Mouse (Mus musculus) left cerebral cortex, adult 11 months (tissue): ENCODE measurements around the gene Dag1.
A peak's percentile ranks its signal among the peaks of the same experiment; 100 is the strongest.
"Not testable (repeated sequence)": the region's sequence is repeated elsewhere in the genome, so short reads cannot be mapped to it uniquely, and the experiment has no call there.

Source experiments
- DNase-seq: peaks from one replicate; pipeline ENCODE4 v3.0.0; 2022; ENCODE audit warnings: low spot score

Gene Dag1

GRCm38 (mm10) chr9:108223633-108224032, 40.1 kb downstream of the Dag1 start:
- DNase-seq = no peak

- no peak for DNase-seq
These were observed 42.2 kb downstream of the Dag1 start for GRCm38 (mm10) chr9:108221566-108221965.

DNA sequence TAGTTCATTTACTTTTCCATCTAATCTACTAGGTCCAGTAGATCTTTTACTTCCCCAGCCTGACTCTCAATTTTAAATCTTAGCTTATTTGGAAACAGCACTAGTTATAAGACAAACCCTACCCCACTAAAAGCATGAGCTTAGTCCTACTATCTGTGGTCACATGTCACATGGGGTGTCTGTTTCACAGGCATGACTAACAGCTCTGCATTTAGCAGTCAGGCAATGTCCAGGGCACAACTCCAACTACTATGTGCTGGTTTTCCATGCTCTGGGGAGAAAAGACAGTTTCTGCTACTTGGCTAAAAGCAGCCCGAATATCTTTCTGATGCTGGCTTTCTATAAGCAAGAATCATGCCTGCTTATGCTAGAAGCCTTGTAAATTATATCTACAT, 43.4 kb downstream of the Dag1 start:
- DNase-seq = no peak

- no peak for DNase-seq
These were observed 43.9 kb downstream of the Dag1 start for GRCm38 (mm10) chr9:108219766-108220379.

- no peak for DNase-seq
These were observed 45.7 kb downstream of the Dag1 start for GRCm38 (mm10) chr9:108217936-108218543.

DNA sequence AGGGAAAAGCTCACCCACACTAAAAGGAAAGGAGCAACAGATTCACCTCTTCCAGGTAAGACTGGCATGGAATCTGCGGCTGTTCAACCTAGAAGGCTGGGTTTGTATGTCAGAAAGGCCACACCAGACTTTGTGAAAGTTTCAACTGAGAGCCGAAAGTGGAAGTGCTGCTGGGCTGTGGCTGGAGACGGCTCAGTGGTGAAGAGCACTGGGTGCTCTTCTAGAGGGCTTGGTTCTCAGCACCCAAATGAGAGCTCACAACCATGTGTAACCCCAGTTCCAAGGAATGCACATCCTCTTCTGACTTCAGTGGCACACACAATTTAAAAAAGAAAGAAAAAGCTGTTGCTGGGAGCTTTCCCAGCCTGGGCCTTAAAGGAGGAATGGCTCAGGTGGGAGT, 46.4 kb downstream of the Dag1 start:
- no peak for DNase-seq

DNA sequence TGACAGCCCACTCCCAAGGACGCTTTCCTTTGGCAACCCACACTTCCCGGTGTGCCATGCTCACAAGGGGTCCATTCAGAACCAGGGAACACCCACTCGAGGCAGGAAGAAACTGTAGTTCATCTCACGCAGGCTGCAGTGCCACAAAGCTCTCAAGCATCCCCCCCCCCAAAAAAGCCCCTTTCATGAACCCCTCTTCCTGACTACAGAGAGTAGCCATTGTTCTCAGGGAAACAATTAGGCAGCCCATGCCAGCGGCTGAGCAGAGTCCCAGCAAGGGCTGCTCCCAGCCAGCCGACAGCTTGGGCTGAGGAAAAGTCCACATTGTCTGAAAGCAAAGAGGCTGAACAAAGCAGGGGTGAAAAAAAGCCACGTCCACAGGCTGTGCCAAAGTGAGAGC, 50.7 kb downstream of the Dag1 start:
- no peak for DNase-seq

- DNase-seq = no peak
These were observed 51.3 kb downstream of the Dag1 start for GRCm38 (mm10) chr9:108212426-108212825.

DNA sequence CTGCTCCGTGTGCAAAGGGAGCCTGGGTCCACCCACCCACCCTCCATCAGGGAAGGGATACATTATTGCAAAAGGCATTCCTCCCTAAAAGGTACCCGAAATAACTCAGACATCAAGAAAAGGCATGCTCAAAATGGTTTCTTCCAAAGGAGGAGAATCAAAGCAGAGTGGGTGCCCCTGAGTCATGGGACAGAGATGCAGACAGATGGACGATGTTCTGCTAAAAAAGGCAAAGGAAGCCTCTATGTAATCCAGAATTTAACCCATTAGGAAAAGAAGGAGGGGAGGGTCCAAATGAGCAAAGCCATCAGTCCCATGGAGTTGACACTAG, 58.2 kb downstream of the Dag1 start:
- no peak for DNase-seq

DNA sequence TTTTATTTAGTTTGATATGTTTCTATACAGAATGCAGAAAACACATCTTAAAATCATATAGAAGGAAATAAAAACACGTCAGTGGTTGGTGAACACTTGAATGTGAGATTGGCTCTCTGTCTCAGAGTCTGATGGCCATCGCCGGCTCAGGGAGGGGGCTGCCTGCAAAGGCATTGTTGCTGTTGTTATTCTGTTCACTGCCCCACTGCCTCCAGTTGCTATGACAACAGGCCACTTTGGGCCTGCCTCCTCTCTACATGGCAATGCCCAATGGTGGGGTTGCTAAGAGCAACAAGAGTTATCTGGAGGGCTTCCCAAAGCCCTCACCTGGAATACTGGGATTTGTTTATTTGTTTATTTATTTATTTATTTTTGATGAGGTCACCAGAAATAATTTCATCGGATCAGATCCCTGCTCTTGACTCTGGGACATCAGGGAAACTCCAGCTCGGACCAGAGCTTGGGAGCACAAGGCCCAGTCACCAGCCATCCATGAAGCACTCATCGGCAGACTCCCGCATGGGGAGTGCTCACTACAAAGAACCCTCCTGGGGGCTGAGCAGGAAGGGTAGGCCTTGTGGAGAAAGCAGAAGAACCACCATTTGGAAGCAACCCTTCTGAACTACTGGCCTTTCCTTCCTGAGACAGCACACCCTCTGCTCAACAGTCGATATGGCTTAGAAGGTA, 58.7 kb downstream of the Dag1 start:
- no peak for DNase-seq

DNA sequence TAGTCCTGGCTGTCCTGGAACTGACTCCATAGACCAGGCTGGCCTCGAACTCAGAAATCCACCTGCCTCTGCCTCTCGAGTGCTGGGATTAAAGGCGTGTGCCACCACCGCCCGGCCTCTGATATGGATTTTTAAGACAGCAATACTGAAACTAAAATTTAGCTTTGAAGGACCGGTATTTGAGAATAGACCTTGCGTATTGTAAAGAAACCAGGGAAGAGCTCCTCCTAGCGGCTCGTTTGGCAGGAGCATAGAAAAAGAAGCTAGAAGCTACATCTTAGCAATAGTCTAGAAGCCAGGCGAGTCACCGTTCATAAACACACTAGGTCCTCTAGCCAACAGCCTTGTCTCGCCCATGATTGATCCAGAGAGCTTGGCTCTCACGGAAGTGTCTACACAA, 60.7 kb downstream of the Dag1 start:
- DNase-seq = no peak

- no peak for DNase-seq
These were observed 61.6 kb downstream of the Dag1 start for GRCm38 (mm10) chr9:108202169-108202568.

DNA sequence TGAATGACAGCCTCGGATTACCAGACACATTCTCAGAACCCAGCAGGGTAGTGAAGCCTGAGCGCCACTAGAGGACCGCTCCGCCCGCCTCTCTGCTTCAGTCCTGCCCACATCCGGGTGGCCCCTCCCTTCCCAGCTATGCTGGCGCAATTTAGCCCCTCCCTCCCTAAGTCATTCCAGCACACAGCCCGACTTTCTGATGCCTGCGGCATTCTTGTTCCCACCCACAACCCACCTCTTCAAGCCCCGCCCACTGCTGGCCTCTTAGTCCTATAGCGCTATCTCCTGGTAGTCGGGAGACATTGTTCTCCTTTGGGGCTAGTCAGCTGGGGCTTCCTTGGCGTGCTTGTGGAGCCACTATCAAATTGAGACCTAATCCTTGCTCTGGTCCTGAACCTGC, 62.6 kb downstream of the Dag1 start:
- DNase-seq = peak; percentile 90

DNA sequence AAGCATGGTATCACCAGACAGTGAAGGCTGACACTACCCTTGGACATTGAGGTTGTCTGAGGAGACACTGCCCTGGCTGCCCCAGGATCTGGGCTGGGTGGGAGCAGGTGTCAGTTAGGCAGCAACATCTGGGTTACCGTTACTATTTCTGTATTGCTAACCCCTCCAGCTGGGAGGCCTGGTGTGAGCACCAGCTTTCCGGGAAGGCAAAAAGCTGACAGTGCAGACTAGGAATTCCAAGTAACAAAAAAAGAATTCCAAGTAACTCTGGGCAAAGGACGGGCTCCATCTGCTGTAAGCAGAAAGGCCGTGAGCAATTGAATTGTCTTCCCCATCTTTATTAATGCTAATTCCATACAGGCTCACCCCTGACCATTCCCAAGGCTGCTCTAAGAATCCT, 65.1 kb downstream of the Dag1 start:
- no peak for DNase-seq

DNA sequence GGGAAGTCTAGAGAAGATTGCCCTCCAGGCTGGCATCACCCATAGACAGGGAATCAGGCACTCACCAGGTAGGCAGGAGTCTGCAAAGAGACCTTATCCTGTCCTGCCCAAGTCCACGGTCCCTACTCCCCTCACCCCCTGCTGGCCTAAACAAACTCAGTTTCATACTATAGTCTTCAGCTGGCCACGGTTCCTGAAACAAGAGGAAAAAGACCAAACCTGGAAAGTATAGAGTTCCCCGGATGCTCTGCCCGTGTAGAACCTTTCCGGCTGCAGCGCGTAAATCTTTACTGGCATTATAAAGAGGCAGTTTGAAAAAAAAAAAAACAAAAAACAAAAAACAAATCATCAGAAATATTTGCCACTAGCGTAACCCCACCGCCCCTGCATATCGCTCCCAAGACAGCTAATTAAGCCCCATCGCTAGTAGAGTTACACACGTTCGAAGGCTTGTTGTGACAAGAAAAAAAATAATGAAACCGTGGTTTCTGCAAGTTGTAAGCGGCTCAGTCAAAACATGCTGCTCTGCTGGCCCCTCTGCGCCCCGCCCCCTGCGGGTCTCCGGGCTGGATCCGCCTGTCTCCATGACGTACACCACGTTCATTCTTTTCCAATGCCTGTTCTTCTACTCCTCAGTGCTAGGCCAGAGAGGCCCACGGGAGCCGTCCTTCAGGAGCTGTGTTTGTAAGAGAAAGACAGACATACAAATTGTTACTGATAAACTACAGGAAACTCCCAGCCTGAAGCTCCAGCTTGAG, 66.7 kb downstream of the Dag1 start:
- no peak for DNase-seq

DNA sequence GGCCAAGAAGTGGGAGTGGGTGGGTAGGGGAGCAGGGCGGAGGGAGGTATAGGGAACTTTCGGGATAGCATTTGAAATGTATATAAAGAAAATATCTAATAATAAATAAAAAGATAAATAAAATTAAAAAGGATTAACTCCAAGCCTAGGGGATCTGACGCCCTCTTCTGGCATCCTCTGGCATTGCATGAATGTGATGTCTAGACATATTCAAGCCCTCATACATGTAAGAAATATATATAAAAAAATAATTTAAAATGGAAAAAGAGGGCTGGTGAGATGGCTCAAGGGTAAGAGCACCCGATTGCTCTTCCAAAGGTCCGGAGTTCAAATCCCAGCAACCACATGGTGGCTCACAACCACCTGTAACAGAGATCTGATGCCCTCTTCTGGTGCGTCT, 67.5 kb downstream of the Dag1 start:
- not testable (repeated sequence) for DNase-seq

DNA sequence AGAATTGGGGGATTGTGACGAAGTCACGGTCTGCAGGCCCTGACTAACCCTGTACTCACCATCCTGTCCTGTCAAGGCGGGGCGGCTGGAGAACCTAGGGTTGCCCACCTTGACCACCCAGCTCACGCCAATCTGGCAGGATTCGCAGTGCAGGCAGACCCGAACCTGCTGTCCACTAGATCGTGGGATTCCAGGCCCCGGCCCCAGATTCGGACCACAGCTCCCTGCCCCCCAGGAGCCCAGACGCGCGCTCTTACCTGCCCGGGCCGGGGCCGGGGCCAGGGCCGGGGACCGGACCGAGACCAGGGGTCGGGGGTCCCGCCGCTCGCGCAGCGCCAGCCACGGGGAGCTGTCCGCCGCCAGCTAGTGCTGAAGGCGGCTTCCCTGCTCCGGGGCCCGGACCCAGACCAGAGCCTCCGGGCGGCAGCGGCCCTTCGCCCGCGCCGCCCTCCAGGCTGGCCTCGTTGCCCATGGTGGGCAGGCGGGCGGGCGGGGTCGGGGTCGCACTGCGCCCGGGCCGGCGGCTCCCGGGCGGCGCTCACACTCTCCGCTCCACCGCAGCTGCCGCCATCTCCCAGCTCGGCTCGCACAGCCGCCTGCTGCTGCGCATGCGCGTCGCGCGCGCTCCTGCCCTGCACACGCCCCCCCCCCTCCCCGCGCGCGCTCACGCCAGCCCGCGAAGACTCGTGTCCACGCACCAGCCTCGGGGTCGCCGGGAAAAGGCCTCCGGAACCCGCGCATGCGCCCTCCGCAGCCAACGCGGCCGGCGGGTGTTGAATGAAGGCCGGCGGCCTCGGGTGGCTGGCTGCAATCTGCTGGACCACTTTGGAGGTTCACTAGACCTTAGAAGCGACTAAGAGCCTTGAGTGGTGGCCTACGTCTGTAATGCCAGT, 73.7 kb downstream of the Dag1 start, which contains the start of gene Bsn:
Gene Bsn (minus strand): TSS at position 598 of the 893 bp plus-strand sequence.
- peak; percentile 71 for DNase-seq

- DNase-seq = no peak
These were observed 74.3 kb downstream of the Dag1 start for GRCm38 (mm10) chr9:108189488-108189786.

DNA sequence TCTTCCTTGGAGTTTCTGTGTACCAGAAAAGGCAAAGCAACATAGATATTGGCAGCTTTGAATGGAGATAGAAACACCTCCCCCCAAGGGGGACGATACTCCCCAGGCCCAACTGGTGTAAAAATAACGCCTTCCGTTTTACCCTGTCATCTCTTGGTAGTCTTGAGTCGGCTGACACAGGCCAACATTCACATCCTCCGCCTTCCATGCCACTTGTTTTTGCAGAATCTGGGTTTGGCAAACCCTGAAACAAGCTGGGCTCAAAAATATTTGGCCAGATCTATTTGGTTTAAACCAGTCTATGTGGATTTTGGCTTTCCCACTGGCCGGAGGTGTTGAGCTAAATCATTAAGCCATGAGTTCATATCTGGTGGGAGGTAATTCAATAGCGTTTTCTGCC, 74.7 kb downstream of the Dag1 start:
- DNase-seq = no peak

- no peak for DNase-seq
These were observed 75.2 kb downstream of the Dag1 start for GRCm38 (mm10) chr9:108188511-108188910.

- no peak for DNase-seq
These were observed 76.1 kb downstream of the Dag1 start for GRCm38 (mm10) chr9:108187616-108188015.

GRCm38 (mm10) chr9:108185786-108186185, 78.0 kb downstream of the Dag1 start:
- DNase-seq = no peak
